Mouse (Mus musculus) lung, postnatal 0 days (tissue): ENCODE measurements around the gene Pkmyt1.

ENCODE experiments used
- CTCF ChIP-seq: IDR thresholded peaks from 2 replicates; pipeline ENCODE4 v1.5.1; 2016; ENCODE audit warnings: antibody characterized with exemption, mild to moderate bottlenecking
- EP300 ChIP-seq: IDR thresholded peaks from 2 replicates; pipeline ENCODE4 v1.6.1; 2016; ENCODE audit warnings: antibody characterized with exemption, mild to moderate bottlenecking, control low read depth

DNA sequence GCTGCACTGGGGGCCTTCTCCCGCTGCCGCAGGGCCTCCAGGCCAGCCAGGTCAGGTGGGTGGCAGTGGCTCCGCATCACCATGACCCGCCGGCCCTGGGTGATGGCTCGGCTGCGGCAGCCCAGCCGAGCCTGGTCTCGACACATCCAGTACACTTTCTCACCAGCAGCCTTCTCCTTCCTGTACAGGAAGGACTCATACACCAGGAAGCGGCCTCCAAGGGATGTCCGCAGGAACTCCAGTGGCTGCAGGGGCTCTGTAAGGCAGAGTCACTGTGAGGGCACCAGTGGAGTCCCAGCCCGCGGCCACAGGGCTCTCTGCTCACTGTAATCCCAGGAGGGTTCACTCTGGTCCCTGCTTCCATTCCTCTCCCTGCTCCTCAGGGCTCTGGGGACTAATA, 29.6 kb downstream of the Pkmyt1 start:
- TF ChIP-seq EP300 (no peak), CTCF (no peak)
